Mouse (Mus musculus): ENCODE data around the gene Dynlt1a.
"Not testable (repeated sequence)": the region's sequence is repeated elsewhere in the genome, so short reads cannot be mapped to it uniquely, and the experiment has no call there.

Dynlt1a gene

DNA sequence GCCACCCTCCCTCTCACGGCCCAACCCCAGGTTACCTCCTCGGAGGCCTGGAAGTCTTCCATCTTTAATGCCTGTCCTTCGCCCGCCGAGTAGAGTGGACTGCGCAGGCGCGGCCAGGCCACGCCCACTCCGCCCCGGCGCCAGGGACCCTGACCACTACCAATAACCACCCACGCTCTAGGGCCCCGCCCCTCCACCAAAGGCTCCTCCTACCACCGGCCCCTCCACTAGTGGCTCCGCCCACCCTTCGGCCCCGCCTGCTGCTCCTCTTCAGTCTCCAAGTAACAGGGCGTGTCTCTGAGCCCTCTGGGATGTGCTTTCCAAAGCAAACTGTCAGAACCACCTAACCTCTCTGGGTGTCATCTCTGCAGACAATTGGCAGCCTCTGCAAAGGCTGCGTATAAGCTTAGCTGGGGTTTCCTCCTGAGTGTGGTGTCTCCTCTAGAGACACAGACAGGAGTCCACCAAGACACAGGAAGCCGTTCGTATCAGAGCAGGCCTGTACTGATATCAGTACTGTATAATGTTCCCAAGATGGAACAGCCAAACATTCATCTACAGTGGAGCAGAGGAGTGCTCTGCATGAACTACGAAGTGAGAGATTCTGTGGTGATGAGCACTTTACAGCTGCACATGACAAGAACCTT, at the start of gene Dynlt1a:
Dynlt1a (minus strand) TSS at position 162 of the 647 bp plus-strand sequence.
- peak; percentile 97 for DNase-seq (ENCODE audit: low spot score)

DNA sequence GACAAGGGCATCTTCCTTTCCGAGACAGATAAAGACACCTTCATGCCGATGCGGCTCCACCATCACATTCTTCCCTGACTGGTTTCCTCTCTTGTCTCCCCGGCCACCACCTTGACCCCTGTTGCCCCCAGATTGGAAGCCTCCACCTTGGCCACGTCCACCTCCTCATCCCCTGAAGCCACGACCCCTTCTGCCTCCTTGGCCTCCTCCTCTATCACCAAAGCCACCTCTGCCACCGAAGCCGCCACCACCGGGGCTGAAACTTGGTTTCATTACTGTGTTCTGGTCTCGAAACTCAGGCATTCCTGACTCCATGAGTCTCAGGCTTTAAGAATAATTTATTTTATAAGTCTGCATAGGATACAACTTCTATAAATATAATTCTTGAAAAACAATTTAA, 38.0 kb upstream of the Dynlt1a start:
- not testable (repeated sequence) for DNase-seq (ENCODE audit: low spot score)

DNA sequence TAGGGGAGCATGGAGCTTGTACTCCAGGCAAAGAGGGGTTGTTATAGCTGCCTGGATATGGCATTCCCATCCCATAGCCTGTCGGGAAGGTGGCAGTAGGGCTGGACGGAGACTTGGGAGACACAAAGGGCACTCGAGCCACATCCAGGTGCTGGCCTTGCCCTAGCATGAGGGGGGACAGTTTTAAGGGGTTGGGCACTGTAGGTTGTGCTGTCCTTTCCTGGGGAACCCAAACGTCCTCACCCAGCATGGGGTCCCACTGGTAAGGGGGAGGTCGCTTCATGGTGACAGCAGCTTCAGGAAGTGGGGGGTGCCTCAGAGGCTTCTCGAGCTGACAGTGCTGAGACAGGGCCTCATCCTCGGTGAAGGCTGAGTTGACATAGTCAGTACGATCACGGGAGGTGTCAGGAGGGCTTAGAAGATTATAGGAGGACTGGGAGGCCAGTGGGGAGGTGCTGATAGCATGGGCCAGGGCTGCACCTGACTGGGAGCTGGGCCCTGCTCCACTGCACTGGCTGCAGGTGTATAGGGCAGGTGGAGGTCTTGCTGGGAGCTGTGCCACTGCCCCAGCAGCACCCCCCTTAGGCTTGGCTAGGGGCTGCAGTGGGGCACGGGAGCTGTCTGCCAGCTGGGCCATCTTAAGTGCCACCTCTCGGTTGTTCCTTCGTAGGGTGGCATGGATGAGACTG, 25.4 kb upstream of the Dynlt1a start:
- not testable (repeated sequence) for DNase-seq (ENCODE audit: low spot score)

DNA sequence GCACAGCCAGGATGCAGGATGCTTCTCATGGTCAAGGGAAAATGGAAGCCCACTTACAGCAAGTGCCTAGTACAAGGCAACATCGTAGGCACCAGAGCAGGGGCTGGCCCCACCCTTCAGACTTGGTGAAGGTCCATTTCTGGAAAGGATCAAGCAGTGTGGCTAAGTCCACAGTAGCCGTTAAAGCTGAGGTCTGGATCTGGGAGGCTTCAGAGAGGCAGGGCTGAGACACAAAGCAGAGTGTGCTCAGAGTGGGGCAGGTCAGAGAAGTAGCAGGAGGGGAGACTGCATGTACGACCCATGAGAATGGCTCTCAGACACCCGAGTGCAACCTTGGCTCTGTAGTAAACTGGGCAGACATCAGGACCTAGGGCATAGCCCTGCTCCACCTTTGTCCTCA, 11.7 kb upstream of the Dynlt1a start:
- not testable (repeated sequence) for DNase-seq (ENCODE audit: low spot score)

DNA sequence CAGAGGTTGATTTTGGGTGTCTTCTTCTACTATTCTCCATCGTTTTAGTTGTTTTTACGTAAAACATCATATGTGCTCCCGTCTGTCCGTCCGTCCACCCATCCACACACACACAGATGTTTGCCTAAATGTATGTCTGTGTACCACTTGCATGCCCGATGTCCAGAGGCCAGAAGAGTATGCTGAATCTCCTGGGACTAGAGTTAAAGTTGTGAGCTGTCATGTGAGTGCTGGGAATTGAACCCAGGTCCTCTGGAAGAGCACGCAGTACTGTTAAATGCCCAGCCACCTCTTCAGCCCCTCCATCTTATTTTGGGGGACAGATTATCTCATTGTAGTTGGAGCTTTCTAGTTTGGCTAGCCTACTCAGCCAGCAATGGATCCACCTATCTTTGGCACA, 10.3 kb upstream of the Dynlt1a start:
- DNase-seq (ENCODE audit: low spot score): not testable (repeated sequence)

DNA sequence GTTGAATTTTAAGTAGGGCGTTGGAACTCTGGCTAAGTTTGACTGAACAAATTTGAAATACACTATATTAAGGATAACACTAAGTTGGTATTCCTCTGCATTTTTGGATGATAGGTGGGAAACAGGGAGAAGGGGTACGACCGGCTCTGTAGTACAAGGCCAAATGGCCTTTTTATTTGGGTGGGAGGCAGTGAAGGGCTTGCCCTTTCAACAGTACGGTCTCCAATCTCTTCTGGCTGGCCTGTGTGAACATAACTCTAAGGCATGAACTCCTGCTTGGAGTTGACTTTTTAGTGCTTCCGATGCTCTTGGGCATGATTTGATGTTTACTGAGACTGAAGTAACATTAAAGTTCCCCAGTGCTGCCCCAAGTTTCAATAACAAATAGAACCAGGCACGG, 8.2 kb upstream of the Dynlt1a start:
- not testable (repeated sequence) for DNase-seq (ENCODE audit: low spot score)

DNA sequence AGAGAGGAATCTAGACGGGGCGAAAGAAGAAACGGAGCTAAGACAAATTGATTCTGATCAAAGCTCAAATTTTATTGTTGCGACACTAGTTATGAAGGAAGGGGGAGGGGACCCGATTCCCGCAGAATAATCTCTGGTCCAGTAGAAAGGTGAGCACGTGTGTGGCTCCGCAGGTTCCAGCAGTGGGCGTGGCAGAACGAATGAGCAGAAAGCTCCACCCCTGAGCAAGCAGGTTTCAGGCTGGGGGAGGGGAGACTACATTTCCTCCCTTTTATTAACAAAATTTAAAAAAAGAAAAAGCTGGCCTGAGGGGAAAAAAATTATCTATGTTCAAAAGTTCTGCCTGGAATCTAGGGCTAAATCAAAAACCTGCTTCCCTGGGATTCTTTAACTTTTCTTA, 7.7 kb upstream of the Dynlt1a start:
- DNase-seq (ENCODE audit: low spot score): not testable (repeated sequence)

DNA sequence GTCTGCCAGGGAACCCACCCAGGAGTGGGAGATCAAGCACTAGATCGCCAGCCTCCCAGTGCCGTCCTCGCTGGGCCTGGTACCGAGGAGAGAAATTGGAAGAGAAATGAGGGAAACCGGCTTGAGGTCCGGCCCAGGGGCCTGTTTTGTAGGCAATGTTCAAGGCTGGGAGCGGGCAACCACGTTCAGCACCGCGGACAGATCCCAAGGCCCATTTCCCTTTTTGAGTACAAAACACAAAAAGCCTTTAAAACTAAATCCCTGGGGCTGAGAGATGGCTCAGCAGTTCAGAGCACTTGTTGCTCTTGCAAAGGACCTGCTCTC, 4.4 kb upstream of the Dynlt1a start:
- not testable (repeated sequence) for DNase-seq (ENCODE audit: low spot score)

DNA sequence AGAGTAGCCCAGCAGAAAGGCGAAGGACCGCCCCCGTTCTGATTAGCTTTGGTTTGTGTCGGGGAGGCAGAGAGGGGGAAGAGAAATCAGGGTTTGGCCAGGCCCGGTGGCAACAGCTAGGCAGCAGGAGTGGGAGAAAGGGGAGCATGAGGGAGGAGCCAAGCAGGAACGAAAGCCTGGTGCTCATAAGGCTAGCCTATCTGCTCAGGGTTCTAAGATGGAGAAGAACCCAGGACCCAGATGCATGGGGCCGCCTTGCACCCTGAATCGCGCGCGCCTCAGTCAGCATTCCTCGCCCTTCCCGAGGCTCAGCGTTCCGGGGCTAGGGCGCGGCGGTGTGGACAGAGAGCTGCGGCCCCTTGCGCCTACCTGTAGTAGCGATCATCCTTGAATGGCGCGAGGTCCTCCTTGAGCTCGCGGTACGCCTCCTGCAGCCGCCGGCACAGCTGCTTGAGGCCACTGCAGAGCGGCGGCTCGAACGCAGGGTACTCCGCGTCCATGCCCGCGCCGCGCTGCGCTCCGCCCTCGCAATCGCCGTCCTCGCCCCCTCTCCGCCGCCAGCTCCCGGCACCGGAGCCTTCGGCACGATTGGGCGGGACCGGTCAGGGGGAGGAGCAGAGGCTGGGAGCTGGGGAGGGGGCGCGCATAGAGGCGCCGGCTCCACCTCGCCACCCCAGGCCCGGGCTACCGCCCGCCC, 3.9 kb upstream of the Dynlt1a start:
- DNase-seq (ENCODE audit: low spot score): not testable (repeated sequence)

DNA sequence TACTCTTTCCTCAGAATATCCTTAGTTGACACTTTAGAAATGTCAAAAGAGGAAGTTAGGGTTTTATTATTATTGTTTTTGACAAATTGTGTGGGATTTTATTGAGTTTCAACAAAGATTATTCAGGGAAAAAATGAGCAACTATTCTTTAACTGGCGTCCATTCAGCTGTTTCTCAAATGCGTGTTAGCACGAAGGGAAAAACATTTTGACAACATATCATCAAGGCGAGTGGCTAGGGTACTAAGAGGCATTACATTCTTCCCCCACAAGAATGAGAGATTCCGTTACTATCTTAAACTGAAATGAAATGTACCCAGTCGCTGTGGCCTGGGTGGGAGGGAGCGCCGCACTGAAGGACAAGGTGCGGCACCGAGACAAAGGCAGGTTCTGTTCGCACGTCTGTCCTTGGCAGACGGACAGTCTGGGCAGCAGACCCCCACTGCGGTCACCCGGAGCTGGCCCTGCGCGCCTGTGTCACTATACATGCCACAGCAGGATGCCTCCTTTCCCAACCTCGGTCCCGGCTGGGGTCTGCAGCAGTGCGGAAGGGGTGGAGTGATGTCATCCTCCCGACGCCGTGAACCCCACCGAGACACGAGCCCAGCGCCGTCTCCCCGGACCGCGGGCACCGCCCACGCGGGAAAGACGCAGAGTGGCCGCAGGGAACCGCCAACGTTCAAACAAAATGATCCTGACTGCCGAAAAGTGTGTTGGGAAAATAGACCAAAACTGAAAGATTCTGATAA, 747 bp downstream of the Dynlt1a start:
- DNase-seq (ENCODE audit: low spot score): peak; percentile 49

DNA sequence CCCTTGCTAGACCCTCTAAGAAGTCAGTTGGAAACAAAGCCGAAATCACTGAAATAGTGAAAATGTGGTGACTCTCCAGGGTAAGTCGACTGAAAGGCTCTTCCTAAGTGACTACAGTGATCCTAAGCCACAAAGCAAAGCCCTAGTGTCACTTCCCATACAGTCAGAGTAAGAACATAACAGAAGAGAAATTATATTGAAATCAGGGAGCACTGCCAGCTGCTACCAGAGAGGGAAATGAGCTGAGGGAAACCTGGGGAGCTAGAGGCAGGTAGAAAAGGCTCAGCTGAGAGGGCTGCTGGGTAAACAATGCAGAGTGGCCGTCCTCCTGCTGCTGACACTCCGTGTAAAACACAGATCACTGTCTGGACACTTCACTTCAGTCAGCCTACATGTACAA, 1.6 kb downstream of the Dynlt1a start:
- not testable (repeated sequence) for DNase-seq (ENCODE audit: low spot score)

DNA sequence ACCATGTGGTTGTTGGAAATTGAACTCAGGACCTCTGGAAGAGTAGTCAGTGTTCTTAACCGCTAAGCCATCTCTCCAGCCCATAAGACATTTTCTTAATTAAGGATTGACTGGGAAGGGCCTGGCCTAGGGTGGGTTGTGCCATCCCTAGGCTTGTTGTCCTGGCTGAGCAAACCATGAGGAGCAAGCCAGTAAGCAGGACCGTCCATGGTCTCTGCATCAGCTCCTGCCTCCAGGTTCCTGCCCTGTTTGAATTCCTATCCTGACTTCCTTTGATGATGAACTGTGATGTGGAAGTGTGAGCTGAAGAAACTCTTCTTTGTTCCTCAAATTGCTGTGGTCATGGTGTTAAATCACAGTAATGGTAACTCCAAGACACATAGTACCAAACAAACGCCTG, 2.8 kb downstream of the Dynlt1a start:
- DNase-seq (ENCODE audit: low spot score): not testable (repeated sequence)

DNA sequence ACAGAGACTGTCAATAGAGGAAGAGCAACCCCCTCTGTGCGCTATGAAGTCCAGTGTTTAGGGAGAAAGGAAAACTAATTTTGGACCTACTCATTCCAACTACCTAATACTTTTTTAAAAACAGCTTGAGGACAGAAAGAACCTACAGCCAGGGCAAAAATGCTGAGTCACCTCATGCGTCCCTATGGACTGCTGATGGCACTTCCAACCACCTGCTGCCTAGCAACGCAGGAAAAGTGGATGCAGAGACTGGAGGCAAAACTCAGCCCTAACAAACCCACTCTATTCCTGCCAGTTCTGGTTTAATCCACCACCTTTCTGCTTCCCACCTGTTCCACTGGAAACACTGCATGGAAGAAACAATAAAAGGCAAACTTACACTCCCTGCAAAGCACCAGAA, 4.5 kb downstream of the Dynlt1a start:
- not testable (repeated sequence) for DNase-seq (ENCODE audit: low spot score)

DNA sequence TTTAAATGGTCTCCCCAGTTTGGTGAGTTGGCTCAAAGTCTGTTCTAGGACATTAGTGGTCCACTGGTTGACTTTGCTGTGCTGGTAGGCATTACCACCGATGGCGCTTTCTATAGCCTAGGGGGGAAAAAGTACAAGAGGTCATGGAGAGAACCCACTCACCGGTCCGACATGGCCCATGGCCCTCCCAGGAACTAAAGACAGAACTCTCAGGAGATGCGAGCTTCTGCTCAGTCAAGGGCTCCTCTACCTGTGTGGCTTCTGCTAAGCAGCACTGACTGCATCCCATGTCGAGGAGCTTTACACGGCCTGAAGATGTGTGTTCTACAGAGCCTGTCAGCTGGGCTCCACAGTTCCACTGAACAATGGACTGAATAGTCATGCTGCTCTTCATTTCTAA, 5.6 kb downstream of the Dynlt1a start:
- not testable (repeated sequence) for DNase-seq (ENCODE audit: low spot score)

DNA sequence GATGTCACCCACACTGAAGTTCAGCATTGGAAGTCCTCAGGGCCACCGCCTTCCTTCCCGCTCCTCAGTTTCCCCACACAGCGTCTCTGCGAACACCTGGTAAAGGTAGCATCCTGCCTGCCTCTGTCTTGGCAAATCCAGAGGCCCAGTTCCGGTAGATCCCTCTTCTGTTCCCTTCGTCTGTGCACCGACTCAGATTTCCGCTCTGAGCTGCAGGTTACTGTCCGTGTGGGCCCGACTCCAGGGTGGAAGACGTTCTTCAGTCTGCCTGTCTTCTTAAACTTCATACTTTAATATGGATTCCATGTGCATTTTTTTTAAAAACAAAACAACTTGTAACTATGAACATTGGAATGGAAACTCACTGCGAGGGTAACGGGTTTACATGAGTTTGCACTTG, 10.8 kb downstream of the Dynlt1a start:
- not testable (repeated sequence) for DNase-seq (ENCODE audit: low spot score)

DNA sequence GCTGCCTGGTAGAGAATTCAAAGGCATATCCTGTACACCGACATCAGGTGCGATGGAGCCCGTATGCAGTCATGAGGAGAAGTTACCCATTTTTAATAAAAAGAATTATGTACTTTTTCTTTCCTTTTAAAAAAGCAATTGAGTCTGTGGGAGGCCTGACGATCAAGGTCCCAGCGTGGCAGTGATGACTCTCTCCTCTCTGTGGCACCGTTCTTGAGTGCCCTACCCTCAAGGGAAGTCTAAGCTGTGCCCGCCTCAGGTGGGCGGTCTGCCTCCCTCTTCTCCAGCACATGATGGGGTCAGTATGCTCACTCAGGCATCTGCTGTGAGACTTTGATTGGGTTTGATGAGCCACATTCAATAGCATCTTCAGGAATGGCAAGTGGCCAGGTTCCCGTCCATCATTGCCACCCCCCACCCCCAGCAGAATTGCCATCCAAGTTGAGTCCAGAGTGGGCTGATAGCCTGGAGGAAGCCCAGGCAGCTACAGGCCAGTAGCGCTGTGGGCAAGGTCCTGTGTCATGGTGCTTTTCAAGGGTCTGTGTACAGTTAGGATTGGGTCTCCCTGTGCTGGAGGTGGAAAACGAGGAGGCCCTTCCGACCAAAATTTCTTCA, 11.5 kb downstream of the Dynlt1a start:
- DNase-seq (ENCODE audit: low spot score): not testable (repeated sequence)

DNA sequence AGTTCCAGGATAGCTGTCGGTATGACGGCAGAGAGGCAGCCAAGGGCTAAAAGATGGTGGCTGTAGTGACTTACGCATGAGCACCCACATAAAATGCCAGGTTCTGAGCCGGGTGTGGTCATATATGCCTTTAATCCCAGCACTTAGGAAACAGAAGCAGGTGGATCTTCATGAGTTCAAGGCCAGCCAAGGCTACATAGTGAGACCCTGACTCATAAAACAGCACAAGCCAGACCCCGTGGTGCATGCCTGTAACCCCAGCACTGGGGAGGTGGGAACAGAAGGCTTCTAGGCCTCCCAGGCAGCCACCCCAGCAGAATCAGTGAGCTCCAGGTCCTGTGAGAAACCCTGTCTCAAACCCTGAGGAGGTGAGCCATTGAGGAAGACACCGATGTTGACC, 12.4 kb downstream of the Dynlt1a start:
- not testable (repeated sequence) for DNase-seq (ENCODE audit: low spot score)

DNA sequence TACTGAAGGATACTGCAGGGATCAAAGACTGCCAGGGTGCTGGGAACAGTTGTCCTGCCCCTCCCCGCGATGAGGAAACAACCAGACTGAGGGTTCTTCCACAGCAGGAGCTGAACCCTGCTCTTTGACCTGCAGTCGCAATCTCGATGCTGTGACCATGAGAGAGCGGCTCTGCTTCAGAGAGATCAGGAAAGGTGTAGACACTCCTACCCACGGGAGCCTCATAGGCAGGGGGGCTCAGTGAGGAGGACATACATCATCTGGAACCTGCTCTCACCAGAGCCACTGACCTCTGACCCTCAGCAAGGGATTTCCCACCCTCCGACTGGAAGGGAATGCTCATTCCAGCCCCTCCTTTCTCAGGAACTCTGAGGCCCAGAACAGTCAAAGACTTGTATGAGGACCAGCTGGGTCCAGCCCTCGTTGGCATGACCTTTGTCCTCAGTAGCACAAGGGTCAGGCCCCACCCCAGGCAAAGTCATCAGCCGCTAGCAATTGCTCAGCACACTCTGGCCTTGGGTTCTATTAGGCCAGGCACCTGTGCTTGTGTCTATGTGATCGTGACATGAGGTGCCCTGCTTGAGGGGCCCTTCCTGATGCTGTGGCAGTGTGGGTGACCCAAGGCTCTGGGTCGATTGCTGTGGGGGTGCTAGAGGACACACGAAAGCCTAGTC, 17.0 kb downstream of the Dynlt1a start:
- DNase-seq (ENCODE audit: low spot score): not testable (repeated sequence)

DNA sequence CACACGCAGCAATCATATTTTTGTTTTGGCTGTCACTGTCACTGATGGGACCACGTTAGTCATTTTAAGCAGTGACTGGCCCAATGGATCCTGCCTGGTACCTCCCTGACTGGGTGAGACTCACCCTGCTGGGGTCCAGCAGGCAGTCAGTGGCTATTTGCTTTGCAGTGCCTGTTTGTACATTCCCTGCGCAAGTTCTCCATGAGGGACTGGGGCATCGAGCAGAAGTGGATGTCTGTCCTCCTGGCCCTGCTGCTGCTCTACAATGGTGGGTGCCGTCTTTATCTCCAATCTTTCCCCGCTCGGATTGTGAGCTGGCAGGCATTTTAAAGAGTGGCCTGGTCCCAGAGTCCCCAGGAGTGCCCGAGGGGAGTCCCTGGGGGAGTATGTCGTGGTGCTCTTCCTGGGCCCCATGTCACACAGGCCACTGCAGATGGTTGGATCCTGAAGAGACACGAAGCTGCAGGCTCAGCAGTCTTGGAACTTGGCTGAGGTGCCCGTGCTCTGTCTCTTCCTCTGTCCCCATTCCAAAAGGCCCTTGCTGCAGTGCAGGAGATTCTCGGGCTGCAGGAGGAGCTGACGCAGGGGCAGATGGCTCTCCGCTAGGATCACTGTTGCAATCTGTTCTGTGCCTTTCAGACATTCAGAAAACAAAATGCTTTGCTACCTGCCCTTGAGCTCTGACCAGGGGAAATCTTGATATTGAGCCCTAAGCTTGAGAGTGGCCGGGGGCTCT, 20.1 kb downstream of the Dynlt1a start:
- not testable (repeated sequence) for DNase-seq (ENCODE audit: low spot score)

DNA sequence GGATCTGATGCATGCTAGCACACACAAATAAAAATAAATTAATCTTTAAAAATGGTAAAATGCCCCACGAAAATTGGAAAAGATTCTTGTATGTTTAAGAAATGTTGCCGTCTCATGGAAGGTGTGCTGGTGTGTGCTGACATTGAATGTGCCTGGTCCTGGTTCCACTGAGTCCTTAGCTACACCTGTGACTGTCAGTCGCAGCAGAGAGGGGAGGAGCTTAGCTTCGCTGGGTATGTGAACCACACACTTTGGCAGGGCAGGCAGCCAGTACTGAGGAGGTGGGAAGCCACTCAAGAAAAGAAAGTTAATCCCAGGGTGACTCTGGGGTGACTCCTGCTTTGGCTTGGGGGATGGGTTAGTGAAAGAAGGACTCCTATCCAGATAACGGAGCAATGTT, 23.4 kb downstream of the Dynlt1a start:
- DNase-seq (ENCODE audit: low spot score): not testable (repeated sequence)

DNA sequence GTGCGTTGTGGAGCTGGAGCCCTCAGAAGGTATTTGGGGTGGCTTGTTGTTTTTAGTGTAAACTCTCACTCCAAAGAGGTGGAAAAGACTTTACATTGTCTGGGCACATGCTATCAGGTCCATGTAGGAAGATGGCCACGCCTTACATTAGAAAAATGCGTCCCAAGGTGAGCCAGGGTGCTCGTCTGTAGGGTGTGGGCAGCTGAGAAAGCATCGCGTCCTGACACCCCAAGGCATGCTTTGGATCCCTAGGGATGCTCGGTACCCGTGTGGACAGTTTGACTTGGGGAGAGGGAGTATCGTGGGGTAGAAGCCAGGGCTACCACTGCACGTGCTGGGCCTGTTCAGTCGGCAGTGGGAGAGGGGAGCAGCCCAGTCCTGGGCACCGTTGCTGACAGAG, 28.3 kb downstream of the Dynlt1a start:
- DNase-seq (ENCODE audit: low spot score): not testable (repeated sequence)

Measured in urinary bladder, postnatal 14 days (tissue).